Mouse (Mus musculus) heart, embryonic 12.5 days (tissue): ENCODE results near the gene St3gal6. TPM values are rescaled to one million over a fixed set of nuclear protein-coding genes. Genes with fewer than 3 reads are reported as not detected.

Experiments
- ATAC-seq: fragments of 200-750 bp; cut with Nextera tagmentation; 2 replicates; pipeline ENCODE4 v1.8.0; 2017; ENCODE audit warnings: moderate TSS enrichment, moderate library complexity; ENCODE audit not compliant: insufficient number of reproducible peaks, low FRiP score
- H3K27ac ChIP-seq: fragments of 300-500 bp; sonication (generic); 2 replicates; pipeline ENCODE4 v1.5.1; 2016; ENCODE audit warnings: mild to moderate bottlenecking, moderate library complexity; ENCODE audit not compliant: poor library complexity, severe bottlenecking
- H3K27me3 ChIP-seq: fragments of 300-500 bp; sonication (generic); replicated peaks from 2 replicates; pipeline ENCODE4 v1.6.1; 2016; ENCODE audit warnings: mild to moderate bottlenecking, moderate library complexity
- H3K36me3 ChIP-seq: fragments of 300-500 bp; sonication (generic); 2 replicates; pipeline ENCODE4 v1.6.1; 2016; ENCODE audit warnings: mild to moderate bottlenecking, moderate library complexity
- H3K4me1 ChIP-seq: fragments of 300-500 bp; sonication (generic); replicated peaks from 2 replicates; pipeline ENCODE4 v1.6.1; 2016; ENCODE audit warnings: mild to moderate bottlenecking
- H3K4me2 ChIP-seq: fragments of 300-500 bp; sonication (generic); 2 replicates; pipeline ENCODE4 v1.6.1; 2016; ENCODE audit warnings: mild to moderate bottlenecking, moderate library complexity
- H3K4me3 ChIP-seq: fragments of 300-500 bp; sonication (generic); 2 replicates; pipeline ENCODE4 v1.5.1; 2016; ENCODE audit warnings: mild to moderate bottlenecking
- H3K9ac ChIP-seq: fragments of 300-500 bp; sonication (generic); 2 replicates; pipeline ENCODE4 v1.6.1; 2016; ENCODE audit warnings: mild to moderate bottlenecking, moderate library complexity
- H3K9me3 ChIP-seq: fragments of 300-500 bp; sonication (generic); replicated peaks from 2 replicates; pipeline ENCODE4 v1.6.1; 2016; ENCODE audit warnings: mild to moderate bottlenecking, moderate library complexity
- WGBS: fragments of 180-500 bp; shearing (Covaris S2); methylation state at CpG from one replicate; pipeline ENCODE4 v1.1.7; 2016; 5-methylcytosine and 5-hydroxymethylcytosine counted together
- polyA plus RNA-seq: library from polyadenylated mRNA; unstranded; fragments of >200 nt; fragmentation: Nextera tagmentation; extraction: Ambion mirVana; gene quantifications from 2 replicates; pipeline ENCODE4 v1.2.1, GENCODE M21; 2016

Gene St3gal6
- polyA plus RNA-seq, 1 experiment from 2014 or later, result 18.2 TPM

- no peaks in the 10 kb centered on the region for H3K27me3 ChIP-seq
- 81% methylated on average over 5 of the region's 5 CpGs for WGBS
- H3K4me1 ChIP-seq, result peaks cover 44% of the 10 kb centered on the region
- no peak for ATAC-seq
- H3K9ac ChIP-seq, result no peak overlapping the region
- peak overlapping the region; percentile 67 for H3K27ac ChIP-seq
- no peaks in the 10 kb centered on the region for H3K9me3 ChIP-seq
- no peak overlapping the region for H3K4me2 ChIP-seq
- no peak overlapping the region for H3K4me3 ChIP-seq
- H3K36me3 ChIP-seq, result peaks cover 12% of the 10 kb centered on the region; the same call in 1 of the 2 replicates
These were observed 24.4 kb downstream of the St3gal6 start for GRCm38 (mm10) chr16:58499650-58500049.

- H3K27ac ChIP-seq, result peak overlapping the region; percentile 67
- H3K4me1 ChIP-seq, result peaks cover 44% of the 10 kb centered on the region
- no peaks in the 10 kb centered on the region for H3K9me3 ChIP-seq
- ATAC-seq, result no peak
- H3K36me3 ChIP-seq, result peaks cover 10% of the 10 kb centered on the region; the same call in 1 of the 2 replicates
- 41% methylated on average over 1 of the region's 1 CpGs for WGBS
- H3K27me3 ChIP-seq, result no peaks in the 10 kb centered on the region
- no peak overlapping the region for H3K4me2 ChIP-seq
- H3K9ac ChIP-seq, result no peak overlapping the region
- no peak overlapping the region for H3K4me3 ChIP-seq
These were observed 24.9 kb downstream of the St3gal6 start for GRCm38 (mm10) chr16:58499172-58499584.

- H3K36me3 ChIP-seq, result peaks cover 10% of the 10 kb centered on the region
- peaks cover 44% of the 10 kb centered on the region for H3K4me1 ChIP-seq
- peak overlapping the region; percentile 65 for H3K27ac ChIP-seq
- no peak overlapping the region for H3K9ac ChIP-seq
- no peaks in the 10 kb centered on the region for H3K27me3 ChIP-seq
- ATAC-seq, result peak; percentile 87
- H3K4me2 ChIP-seq, result no peak overlapping the region
- WGBS, result 41% methylated on average over 9 of the region's 9 CpGs
- no peak overlapping the region for H3K4me3 ChIP-seq
- no peaks in the 10 kb centered on the region for H3K9me3 ChIP-seq
These were observed 25.9 kb downstream of the St3gal6 start for GRCm38 (mm10) chr16:58497886-58498713.

GRCm38 (mm10) chr16:58496791-58497190 lies 27.3 kb downstream of the St3gal6 start:
- H3K9ac ChIP-seq, result no peak overlapping the region
- peaks cover 35% of the 10 kb centered on the region for H3K4me1 ChIP-seq
- peak overlapping the region; percentile 65; the same call in 1 of the 2 replicates for H3K27ac ChIP-seq
- H3K4me3 ChIP-seq, result no peak overlapping the region
- H3K27me3 ChIP-seq, result no peaks in the 10 kb centered on the region
- no peaks in the 10 kb centered on the region for H3K9me3 ChIP-seq
- no peak for ATAC-seq
- no peak overlapping the region for H3K4me2 ChIP-seq
- peaks cover 16% of the 10 kb centered on the region for H3K36me3 ChIP-seq

GRCm38 (mm10) chr16:58487861-58488260 lies 36.2 kb downstream of the St3gal6 start:
- peaks cover 48% of the 10 kb centered on the region for H3K36me3 ChIP-seq
- H3K4me1 ChIP-seq, result peaks cover 1% of the 10 kb centered on the region; the same call in 1 of the 2 replicates
- ATAC-seq, result no peak
- H3K9ac ChIP-seq, result no peak overlapping the region
- no peak overlapping the region for H3K4me3 ChIP-seq
- H3K27me3 ChIP-seq, result no peaks in the 10 kb centered on the region
- no peaks in the 10 kb centered on the region for H3K9me3 ChIP-seq
- no peak overlapping the region for H3K4me2 ChIP-seq
- H3K27ac ChIP-seq, result no peak overlapping the region
- 82% methylated on average over 6 of the region's 6 CpGs for WGBS

- Histone ChIP-seq H3K4me1 (peaks cover 20% of the 10 kb centered on the region), H3K27me3 (no peaks in the 10 kb centered on the region), H3K4me2 (no peak overlapping the region), H3K4me3 (no peak overlapping the region), H3K36me3 (peaks cover 53% of the 10 kb centered on the region), H3K27ac (peak overlapping the region; percentile 58; the same call in 1 of the 2 replicates), H3K9me3 (peaks cover 6% of the 10 kb centered on the region; the same call in 1 of the 2 replicates), H3K9ac (no peak overlapping the region)
- ATAC-seq, result no peak
- 39% methylated on average over 3 of the region's 3 CpGs for WGBS
These were observed 41.7 kb downstream of the St3gal6 start for GRCm38 (mm10) chr16:58482296-58482695.

- 41% methylated on average over 5 of the region's 5 CpGs for WGBS
- Histone ChIP-seq H3K4me3 (no peak overlapping the region), H3K9ac (no peak overlapping the region), H3K36me3 (peaks cover 53% of the 10 kb centered on the region), H3K27ac (peak overlapping the region; percentile 58), H3K27me3 (no peaks in the 10 kb centered on the region), H3K9me3 (peaks cover 6% of the 10 kb centered on the region; the same call in 1 of the 2 replicates), H3K4me1 (peaks cover 20% of the 10 kb centered on the region), H3K4me2 (peak overlapping the region; percentile 46; the same call in 1 of the 2 replicates)
- no peak for ATAC-seq
These were observed 42.2 kb downstream of the St3gal6 start for GRCm38 (mm10) chr16:58481906-58482270.

GRCm38 (mm10) chr16:58481219-58481905 lies 42.7 kb downstream of the St3gal6 start:
- H3K9ac ChIP-seq, result no peak overlapping the region
- peak overlapping the region; percentile 58 for H3K27ac ChIP-seq
- H3K4me1 ChIP-seq, result peaks cover 23% of the 10 kb centered on the region
- H3K4me2 ChIP-seq, result peak overlapping the region; percentile 46; the same call in 1 of the 2 replicates
- H3K9me3 ChIP-seq, result peaks cover 6% of the 10 kb centered on the region; the same call in 1 of the 2 replicates
- no peak for ATAC-seq
- no peak overlapping the region for H3K4me3 ChIP-seq
- 60% methylated on average over 9 of the region's 9 CpGs for WGBS
- H3K36me3 ChIP-seq, result peaks cover 53% of the 10 kb centered on the region
- no peaks in the 10 kb centered on the region for H3K27me3 ChIP-seq

- H3K9me3 ChIP-seq, result peaks cover 6% of the 10 kb centered on the region; the same call in 1 of the 2 replicates
- H3K27me3 ChIP-seq, result no peaks in the 10 kb centered on the region
- no peak overlapping the region for H3K9ac ChIP-seq
- peaks cover 57% of the 10 kb centered on the region for H3K36me3 ChIP-seq
- H3K27ac ChIP-seq, result no peak overlapping the region
- 87% methylated on average over 4 of the region's 4 CpGs for WGBS
- H3K4me1 ChIP-seq, result peaks cover 31% of the 10 kb centered on the region
- H3K4me2 ChIP-seq, result no peak overlapping the region
- ATAC-seq, result no peak
- no peak overlapping the region for H3K4me3 ChIP-seq
These were observed 44.1 kb downstream of the St3gal6 start for GRCm38 (mm10) chr16:58479898-58480448.

- Histone ChIP-seq H3K9ac (no peak overlapping the region), H3K4me1 (peaks cover 17% of the 10 kb centered on the region), H3K27ac (peak overlapping the region; percentile 51; the same call in 1 of the 2 replicates), H3K4me3 (no peak overlapping the region), H3K9me3 (peaks cover 6% of the 10 kb centered on the region; the same call in 1 of the 2 replicates), H3K4me2 (no peak overlapping the region), H3K36me3 (peaks cover 64% of the 10 kb centered on the region), H3K27me3 (no peaks in the 10 kb centered on the region)
- ATAC-seq, result no peak
- 58% methylated on average over 2 of the region's 2 CpGs for WGBS
These were observed 47.7 kb downstream of the St3gal6 start for GRCm38 (mm10) chr16:58476363-58476762.
